Mouse (Mus musculus): ENCODE data around the gene Nploc4.

DNA sequence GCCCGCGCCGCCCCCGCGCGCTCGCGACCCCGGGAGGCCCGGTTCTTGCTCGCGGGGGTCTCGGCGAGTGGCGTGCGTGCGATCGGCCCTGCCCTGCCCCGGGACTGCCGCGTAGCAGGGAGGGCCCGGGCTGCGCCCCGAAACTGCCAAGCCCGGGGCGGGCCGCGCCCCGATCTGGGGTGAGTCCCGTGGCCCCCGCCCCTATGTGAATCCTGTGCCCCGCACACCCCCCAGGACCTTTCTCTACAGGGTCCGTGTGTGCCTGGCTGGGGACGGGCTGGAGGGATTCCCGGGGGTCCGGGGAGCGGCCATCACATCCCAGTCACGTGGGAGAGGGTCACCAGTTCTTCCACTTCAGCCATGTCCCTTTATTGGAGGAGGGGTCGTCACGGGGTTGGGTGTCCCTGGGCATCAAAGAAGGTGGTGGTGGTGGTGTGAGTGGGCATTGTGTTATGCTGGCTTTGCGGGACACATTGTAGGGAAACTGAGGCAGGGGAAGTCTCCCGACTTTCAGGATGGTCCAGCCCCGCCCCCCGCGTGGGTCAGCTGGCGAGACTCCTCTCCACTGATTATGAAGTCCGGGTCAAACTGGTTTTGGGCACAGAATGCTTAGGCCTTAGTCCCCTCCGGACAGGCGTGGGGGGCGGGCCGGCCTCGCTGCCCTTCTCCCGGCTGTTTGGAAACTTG lies 88.7 kb downstream of the Nploc4 start:
- TF ChIP-seq CTCF (IDR thresholded peaks at IDR 0.05; ENCODE audit: low read depth) (no peak), EP300 (IDR thresholded peaks at IDR 0.05; ENCODE audit: low read depth) (peak; percentile 31; the same call in 1 of the 2 replicates)
